Mouse (Mus musculus) retina, postnatal 1 day (tissue): Measurements from ENCODE around the gene Fam129c.

Experiments
- DNase-seq: peaks from one replicate; pipeline ENCODE4 v3.0.0-alpha.2; 2012

Gene Fam129c

GRCm38 (mm10) chr8:71597451-71597850 lies at the start of gene Fam129c:
Gene Fam129c (plus strand): TSS chr8:71597648.
- no peak for DNase-seq

- DNase-seq: no peak
These were observed 46.7 kb upstream of the Fam129c start for GRCm38 (mm10) chr8:71550754-71551153.

- no peak for DNase-seq
These were observed 44.7 kb upstream of the Fam129c start for GRCm38 (mm10) chr8:71552770-71553169.

GRCm38 (mm10) chr8:71554001-71554400 lies 43.4 kb upstream of the Fam129c start:
- no peak for DNase-seq

GRCm38 (mm10) chr8:71554644-71555043 lies 42.8 kb upstream of the Fam129c start:
- no peak for DNase-seq

- peak; percentile 15 for DNase-seq
These were observed 39.1 kb upstream of the Fam129c start, which contains the start of gene Tmem221 for GRCm38 (mm10) chr8:71558071-71558957. Gene Tmem221 (minus strand): TSS chr8:71558871.

GRCm38 (mm10) chr8:71558958-71559690 lies 38.3 kb upstream of the Fam129c start:
- peak; percentile 71 for DNase-seq

- DNase-seq: no peak
These were observed 37.4 kb upstream of the Fam129c start for GRCm38 (mm10) chr8:71560071-71560470.

GRCm38 (mm10) chr8:71560765-71561164 lies 36.7 kb upstream of the Fam129c start:
- DNase-seq: no peak

- DNase-seq: peak; percentile 90
These were observed 36.0 kb upstream of the Fam129c start for GRCm38 (mm10) chr8:71561401-71561800.

GRCm38 (mm10) chr8:71562751-71563150 lies 34.7 kb upstream of the Fam129c start:
- DNase-seq: peak; percentile 79

- DNase-seq: no peak
These were observed 33.5 kb upstream of the Fam129c start for GRCm38 (mm10) chr8:71563992-71564391.

- no peak for DNase-seq
These were observed 30.9 kb upstream of the Fam129c start, which contains the start of gene Nxnl1 for GRCm38 (mm10) chr8:71566501-71566900. Gene Nxnl1 (minus strand): TSS chr8:71566601.

- no peak for DNase-seq
These were observed 29.9 kb upstream of the Fam129c start for GRCm38 (mm10) chr8:71567587-71567986.

- peak; percentile 60 for DNase-seq
These were observed 29.0 kb upstream of the Fam129c start, which contains the start of gene Slc27a1 for GRCm38 (mm10) chr8:71568387-71568937. Gene Slc27a1 (plus strand): TSS chr8:71568882.

- DNase-seq: no peak
These were observed 28.5 kb upstream of the Fam129c start for GRCm38 (mm10) chr8:71568941-71569340.

GRCm38 (mm10) chr8:71569366-71570290 lies 27.8 kb upstream of the Fam129c start:
- DNase-seq: peak; percentile 96

- peak; percentile 97 for DNase-seq
These were observed 27.0 kb upstream of the Fam129c start for GRCm38 (mm10) chr8:71570291-71570954.

GRCm38 (mm10) chr8:71572077-71572476 lies 25.4 kb upstream of the Fam129c start:
- DNase-seq: peak; percentile 14

- peak; percentile 94 for DNase-seq
These were observed 24.4 kb upstream of the Fam129c start for GRCm38 (mm10) chr8:71572847-71573633.

- DNase-seq: peak; percentile 29
These were observed 23.0 kb upstream of the Fam129c start for GRCm38 (mm10) chr8:71574426-71574825.
